Mouse (Mus musculus): ENCODE measurements around the gene Wnt7b. TPM values are rescaled to one million over a fixed set of nuclear protein-coding genes. Genes with fewer than 3 reads are reported as not detected.
A peak's percentile ranks its signal among the peaks of the same experiment; 100 is the strongest.

Wnt7b gene
- polyA plus RNA-seq, 1 experiment from 2014 or later = 38.0 TPM

GRCm38 (mm10) chr15:85524404-85524950, 57.8 kb downstream of the Wnt7b start:
- Histone ChIP-seq H3K9ac (replicated peaks; ENCODE audit: low read length) (no peak overlapping the region), H3K27me3 (ENCODE audit: control insufficient read depth, insufficient read depth, low read length) (no peaks in the 10 kb centered on the region), H3K27ac (replicated peaks; ENCODE audit: low read depth, low read length) (no peak overlapping the region), H3K4me3 (replicated peaks; ENCODE audit: low read depth, low read length) (no peak overlapping the region), H3K4me1 (ENCODE audit: control insufficient read depth, insufficient read depth, low read length) (peaks cover 17% of the 10 kb centered on the region), H3K36me3 (ENCODE audit: control insufficient read depth, insufficient read depth, low read length) (no peaks in the 10 kb centered on the region), H3K9me3 (ENCODE audit: control insufficient read depth, low read length) (no peaks in the 10 kb centered on the region), H3K4me2 (ENCODE audit: low read length) (no peak overlapping the region)
- WGBS = 12% methylated on average over 12 of the region's 12 CpGs
- DNase-seq (no peak), ATAC-seq (ENCODE audit: low FRiP score, low TSS enrichment) (no peak)

GRCm38 (mm10) chr15:85523173-85523991, 58.9 kb downstream of the Wnt7b start:
- no peak overlapping the region for H3K4me3 ChIP-seq (replicated peaks; ENCODE audit: low read depth, low read length)
- H3K27ac ChIP-seq (replicated peaks; ENCODE audit: low read depth, low read length) = no peak overlapping the region
- H3K4me1 ChIP-seq (ENCODE audit: control insufficient read depth, insufficient read depth, low read length) = peaks cover 17% of the 10 kb centered on the region
- no peak overlapping the region for H3K9ac ChIP-seq (replicated peaks; ENCODE audit: low read length)
- WGBS = 6% methylated on average over 14 of the region's 14 CpGs
- H3K4me2 ChIP-seq (ENCODE audit: low read length) = 0 out of 2 replicates have a peak overlapping the region, but pooled peaks have one; percentile 6
- DNase-seq = peak; percentile 52
- no peaks in the 10 kb centered on the region for H3K27me3 ChIP-seq (ENCODE audit: control insufficient read depth, insufficient read depth, low read length)
- H3K36me3 ChIP-seq (ENCODE audit: control insufficient read depth, insufficient read depth, low read length) = no peaks in the 10 kb centered on the region
- no peak; the same call in 1 of the 2 replicates for ATAC-seq (ENCODE audit: low FRiP score, low TSS enrichment)
- no peaks in the 10 kb centered on the region for H3K9me3 ChIP-seq (ENCODE audit: control insufficient read depth, low read length)

GRCm38 (mm10) chr15:85519438-85519837, 62.8 kb downstream of the Wnt7b start:
- Histone ChIP-seq H3K36me3 (ENCODE audit: control insufficient read depth, insufficient read depth, low read length) (no peaks in the 10 kb centered on the region), H3K9me3 (ENCODE audit: control insufficient read depth, low read length) (no peaks in the 10 kb centered on the region), H3K4me3 (replicated peaks; ENCODE audit: low read depth, low read length) (no peak overlapping the region), H3K9ac (replicated peaks; ENCODE audit: low read length) (no peak overlapping the region), H3K4me2 (ENCODE audit: low read length) (no peak overlapping the region), H3K27me3 (ENCODE audit: control insufficient read depth, insufficient read depth, low read length) (no peaks in the 10 kb centered on the region), H3K4me1 (ENCODE audit: control insufficient read depth, insufficient read depth, low read length) (peaks cover 12% of the 10 kb centered on the region), H3K27ac (replicated peaks; ENCODE audit: low read depth, low read length) (no peak overlapping the region)
- DNase-seq = no peak
- ATAC-seq (ENCODE audit: low FRiP score, low TSS enrichment) = no peak
- 74% methylated on average over 4 of the region's 4 CpGs for WGBS

GRCm38 (mm10) chr15:85507370-85508014, 74.8 kb downstream of the Wnt7b start:
- DNase-seq = peak; percentile 66
- Histone ChIP-seq H3K9ac (replicated peaks; ENCODE audit: low read length) (peak overlapping the region; percentile 26; the same call in 1 of the 2 replicates), H3K4me3 (replicated peaks; ENCODE audit: low read depth, low read length) (no peak overlapping the region), H3K27me3 (ENCODE audit: control insufficient read depth, insufficient read depth, low read length) (no peaks in the 10 kb centered on the region), H3K36me3 (ENCODE audit: control insufficient read depth, insufficient read depth, low read length) (no peaks in the 10 kb centered on the region), H3K27ac (replicated peaks; ENCODE audit: low read depth, low read length) (peak overlapping the region; percentile 72), H3K9me3 (ENCODE audit: control insufficient read depth, low read length) (no peaks in the 10 kb centered on the region), H3K4me1 (ENCODE audit: control insufficient read depth, insufficient read depth, low read length) (peaks cover 15% of the 10 kb centered on the region), H3K4me2 (ENCODE audit: low read length) (no peak overlapping the region)
- peak; percentile 61; the same call in 1 of the 2 replicates for ATAC-seq (ENCODE audit: low FRiP score, low TSS enrichment)
- WGBS = 17% methylated on average over 32 of the region's 32 CpGs

- Histone ChIP-seq H3K4me3 (replicated peaks; ENCODE audit: low read depth, low read length) (no peak overlapping the region), H3K4me2 (ENCODE audit: low read length) (no peak overlapping the region), H3K9ac (replicated peaks; ENCODE audit: low read length) (no peak overlapping the region), H3K4me1 (ENCODE audit: control insufficient read depth, insufficient read depth, low read length) (peaks cover 15% of the 10 kb centered on the region), H3K36me3 (ENCODE audit: control insufficient read depth, insufficient read depth, low read length) (no peaks in the 10 kb centered on the region), H3K9me3 (ENCODE audit: control insufficient read depth, low read length) (no peaks in the 10 kb centered on the region), H3K27ac (replicated peaks; ENCODE audit: low read depth, low read length) (no peak overlapping the region), H3K27me3 (ENCODE audit: control insufficient read depth, insufficient read depth, low read length) (no peaks in the 10 kb centered on the region)
- DNase-seq = no peak
- 90% methylated on average over 1 of the region's 1 CpGs for WGBS
- ATAC-seq (ENCODE audit: low FRiP score, low TSS enrichment) = no peak
Measured at GRCm38 (mm10) chr15:85506680-85507079, 75.6 kb downstream of the Wnt7b start.

GRCm38 (mm10) chr15:85505118-85505925, 77.0 kb downstream of the Wnt7b start:
- peak; percentile 51 for DNase-seq
- H3K4me2 ChIP-seq (ENCODE audit: low read length) = no peak overlapping the region
- 64% methylated on average over 14 of the region's 14 CpGs for WGBS

GRCm38 (mm10) chr15:85503127-85503526, 79.1 kb downstream of the Wnt7b start, which contains the start of gene 7530416G11Rik:
7530416G11Rik (minus strand) TSS chr15:85503227.
- no peak for ATAC-seq (ENCODE audit: low FRiP score, low TSS enrichment)
- H3K4me2 ChIP-seq (ENCODE audit: low read length) = no peak within 1 kb of the TSS
- no peak within 1 kb of the TSS for H3K27ac ChIP-seq (replicated peaks; ENCODE audit: low read depth, low read length)
- 87% methylated on average over 8 of the region's 8 CpGs for WGBS
- no peak for DNase-seq
- no peaks in the 10 kb centered on the region for H3K9me3 ChIP-seq (ENCODE audit: control insufficient read depth, low read length)
- no peaks in the 10 kb centered on the region for H3K27me3 ChIP-seq (ENCODE audit: control insufficient read depth, insufficient read depth, low read length)
- peaks cover 17% of the 10 kb centered on the region for H3K4me1 ChIP-seq (ENCODE audit: control insufficient read depth, insufficient read depth, low read length)
- no peak within 1 kb of the TSS for H3K9ac ChIP-seq (replicated peaks; ENCODE audit: low read length)
- H3K36me3 ChIP-seq (ENCODE audit: control insufficient read depth, insufficient read depth, low read length) = no peaks in the 10 kb centered on the region
- no peak within 1 kb of the TSS for H3K4me3 ChIP-seq (replicated peaks; ENCODE audit: low read depth, low read length)

More at GRCm38 (mm10) chr15:85505118-85505925, 77.0 kb downstream of the Wnt7b start:
- no peak overlapping the region for H3K9ac ChIP-seq (replicated peaks; ENCODE audit: low read length)
- H3K4me1 ChIP-seq (ENCODE audit: control insufficient read depth, insufficient read depth, low read length) = peaks cover 15% of the 10 kb centered on the region
- ATAC-seq (ENCODE audit: low FRiP score, low TSS enrichment) = 0 out of 2 replicates have a peak, but pooled peaks have one; percentile 24
- no peaks in the 10 kb centered on the region for H3K36me3 ChIP-seq (ENCODE audit: control insufficient read depth, insufficient read depth, low read length)
- peak overlapping the region; percentile 26; the same call in 1 of the 2 replicates for H3K27ac ChIP-seq (replicated peaks; ENCODE audit: low read depth, low read length)
- no peak overlapping the region for H3K4me3 ChIP-seq (replicated peaks; ENCODE audit: low read depth, low read length)
- no peaks in the 10 kb centered on the region for H3K9me3 ChIP-seq (ENCODE audit: control insufficient read depth, low read length)
- H3K27me3 ChIP-seq (ENCODE audit: control insufficient read depth, insufficient read depth, low read length) = no peaks in the 10 kb centered on the region

GRCm38 (mm10) chr15:85500267-85500666, 82.0 kb downstream of the Wnt7b start:
- H3K4me1 ChIP-seq (ENCODE audit: control insufficient read depth, insufficient read depth, low read length) = peaks cover 12% of the 10 kb centered on the region; the same call in 1 of the 2 replicates
- H3K9me3 ChIP-seq (ENCODE audit: control insufficient read depth, low read length) = no peaks in the 10 kb centered on the region
- no peaks in the 10 kb centered on the region for H3K36me3 ChIP-seq (ENCODE audit: control insufficient read depth, insufficient read depth, low read length)
- 90% methylated on average over 10 of the region's 10 CpGs for WGBS
- no peaks in the 10 kb centered on the region for H3K27me3 ChIP-seq (ENCODE audit: control insufficient read depth, insufficient read depth, low read length)
- H3K4me3 ChIP-seq (replicated peaks; ENCODE audit: low read depth, low read length) = no peak overlapping the region
- no peak for ATAC-seq (ENCODE audit: low FRiP score, low TSS enrichment)
- no peak overlapping the region for H3K9ac ChIP-seq (replicated peaks; ENCODE audit: low read length)
- no peak for DNase-seq
- H3K4me2 ChIP-seq (ENCODE audit: low read length) = no peak overlapping the region
- H3K27ac ChIP-seq (replicated peaks; ENCODE audit: low read depth, low read length) = no peak overlapping the region
